8 mouse cellular contexts compared by ENCODE assay signal in genomic region chr5:137553411-137553837, GRCm38 (mm10). TPM values are rescaled to one million over a fixed set of nuclear protein-coding genes. Genes with fewer than 3 reads are reported as not detected.
DNase-seq lines count a peak whose midpoint lies in the region; ATAC-seq and TF ChIP-seq lines count a peak whose summit lies in the region.

TSS of gene Actl6b (plus strand) at chr5:137553517.

- peak within 1 kb of the TSS; percentile 76 for H3K27ac ChIP-seq in cerebellum, adult 2 months (ENCODE audit: insufficient read depth, low read length)
- H3K27ac ChIP-seq in forebrain, postnatal 0 days (ENCODE audit: low read depth, low read length): peak within 1 kb of the TSS; percentile 73
- peak within 1 kb of the TSS; percentile 87 for H3K27ac ChIP-seq in hindbrain, embryonic 14.5 days

- peaks cover 13% of the 10 kb centered on the region for H3K4me1 ChIP-seq in cerebellum, adult 2 months (ENCODE audit: control insufficient read depth, insufficient read depth, low read length)
- peaks cover 8% of the 10 kb centered on the region; the same call in 1 of the 2 replicates for H3K4me1 ChIP-seq in forebrain, postnatal 0 days (ENCODE audit: insufficient read depth)
- H3K4me1 ChIP-seq in hindbrain, embryonic 14.5 days (replicated peaks; ENCODE audit: control insufficient read depth, insufficient read depth, low read length): peaks cover 11% of the 10 kb centered on the region

- WGBS in cerebellum, adult 2 months: 1% methylated on average over 37 of the region's 37 CpGs
- WGBS in forebrain, postnatal 0 days: 3% methylated on average over 37 of the region's 37 CpGs
- WGBS in hindbrain, embryonic 14.5 days: 0% methylated on average over 37 of the region's 37 CpGs

- peak within 1 kb of the TSS; percentile 96 for H3K4me3 ChIP-seq in cerebellum, adult 2 months (replicated peaks; ENCODE audit: insufficient read depth, low read depth, low read length)
- H3K4me3 ChIP-seq in forebrain, postnatal 0 days (ENCODE audit: low read depth, low read length): peak within 1 kb of the TSS; percentile 72
- H3K4me3 ChIP-seq in hindbrain, embryonic 14.5 days (replicated peaks; ENCODE audit: low read length): peak within 1 kb of the TSS; percentile 69

- peak; percentile 12 for DNase-seq in T-cell, adult 2 months (ENCODE audit: low spot score)
- DNase-seq in cerebellum, adult 2 months: peak; percentile 96 to 97
- peak; percentile 94 for DNase-seq in forebrain, postnatal 0 days
- DNase-seq in hindbrain, embryonic 14.5 days (ENCODE audit: low spot score): peak; percentile 90
- DNase-seq in left cerebral cortex, adult 11 months (ENCODE audit: low spot score): peak; percentile 78
- peak; percentile 71 for DNase-seq in lung, postnatal 14 days
- DNase-seq in retina, embryonic 14.5 days (ENCODE audit: low spot score): peak; percentile 86

- ATAC-seq in forebrain, postnatal 0 days: peak; percentile 97
- peak; percentile 94 for ATAC-seq in hindbrain, embryonic 14.5 days (ENCODE audit: low FRiP score)
- no peak for ATAC-seq in activated CD4-positive, CD25-positive, alpha-beta regulatory T cell, adult 4 months

- TF ChIP-seq CTCF in cerebellum, adult 2 months (IDR thresholded peaks at IDR 0.05; ENCODE audit: borderline replicate concordance, insufficient read depth, low read depth, low read length): no peak
- TF ChIP-seq CTCF in forebrain, postnatal 0 days (IDR thresholded peaks at IDR 0.05; ENCODE audit: low read depth): no peak

- H3K27me3 ChIP-seq in cerebellum, adult 2 months (ENCODE audit: control insufficient read depth, insufficient read depth, low read length): no peaks in the 10 kb centered on the region
- no peaks in the 10 kb centered on the region for H3K27me3 ChIP-seq in forebrain, postnatal 0 days (ENCODE audit: insufficient read depth, low read length)
- H3K27me3 ChIP-seq in hindbrain, embryonic 14.5 days (ENCODE audit: control insufficient read depth, insufficient read depth, low read length): no peaks in the 10 kb centered on the region

- no peaks in the 10 kb centered on the region for H3K36me3 ChIP-seq in forebrain, postnatal 0 days (ENCODE audit: insufficient read depth)
- H3K36me3 ChIP-seq in hindbrain, embryonic 14.5 days (replicated peaks; ENCODE audit: control insufficient read depth, insufficient read depth): no peaks in the 10 kb centered on the region

- peak within 1 kb of the TSS; percentile 73 for H3K4me2 ChIP-seq in forebrain, postnatal 0 days (ENCODE audit: low read depth)
- peak within 1 kb of the TSS; percentile 83 for H3K4me2 ChIP-seq in hindbrain, embryonic 14.5 days (replicated peaks)

- no peaks in the 10 kb centered on the region for H3K9me3 ChIP-seq in forebrain, postnatal 0 days (ENCODE audit: low read length)
- H3K9me3 ChIP-seq in hindbrain, embryonic 14.5 days (ENCODE audit: control insufficient read depth, low read length): no peaks in the 10 kb centered on the region

- H3K9ac ChIP-seq in forebrain, postnatal 0 days: peak within 1 kb of the TSS; percentile 81
- peak within 1 kb of the TSS; percentile 86 for H3K9ac ChIP-seq in hindbrain, embryonic 14.5 days

- TF ChIP-seq POLR2A in cerebellum, adult 2 months (IDR thresholded peaks at IDR 0.05; ENCODE audit: borderline replicate concordance, insufficient read depth, low read length): peak; percentile 82

RNA-seq across cellular contexts. Expression of gene Actl6b, which starts in this region (rescaled TPM):
- polyA plus RNA-seq in cerebellum, adult 2 months (2012; rRNA removed): 125 and 135 TPM in 2 replicates
- total RNA-seq in forebrain, postnatal 0 days (2014; rRNA removed): 234 and 254 TPM in 2 replicates
- 256 and 281 TPM in 2 replicates for polyA plus RNA-seq in forebrain, postnatal 0 days (2015; fragmentation: Nextera tagmentation; extraction: Ambion mirVana)
- 195 and 204 TPM in 2 replicates for polyA plus RNA-seq in hindbrain, embryonic 14.5 days (2014; fragmentation: Nextera tagmentation; extraction: Ambion mirVana)
- polyA plus RNA-seq in activated CD4-positive, CD25-positive, alpha-beta regulatory T cell, adult 4 months (2017; shearing (Covaris generic)): not detected

Comparison
In these comparisons a context has a peak if more than half of its experiments do, and no peak if none do; other contexts are left out.
1. RNA of gene Actl6b (polyA plus RNA-seq): 256 to 281 TPM in forebrain, postnatal 0 days, 195 to 204 TPM in hindbrain, embryonic 14.5 days and 125 to 135 TPM in cerebellum, adult 2 months; not detected in activated CD4-positive, CD25-positive, alpha-beta regulatory T cell, adult 4 months; every median in the first group is over 100 times any median in the second.
2. DNase-seq: peak in every context shown above with its lines; median percentile 96 in cerebellum, adult 2 months; 94 in forebrain, postnatal 0 days; 90 in hindbrain, embryonic 14.5 days; 86 in retina, embryonic 14.5 days; 78 in left cerebral cortex, adult 11 months; 71 in lung, postnatal 14 days; 12 in T-cell, adult 2 months.
3. Peak in every context shown above with its lines, with median percentiles within 50 percentile points of each other: H3K27ac ChIP-seq and H3K4me3 ChIP-seq.